Mouse (Mus musculus) forelimb bud, embryonic 11.5 days (tissue): ENCODE measurements around the gene Extl2.
A peak's percentile ranks its signal among the peaks of the same experiment; 100 is the strongest.

ENCODE experiments used
- DNase-seq: peaks from one replicate; pipeline ENCODE4 v3.0.0-alpha.2; 2012; ENCODE audit warnings: low read depth, low spot score

Extl2 gene

DNA sequence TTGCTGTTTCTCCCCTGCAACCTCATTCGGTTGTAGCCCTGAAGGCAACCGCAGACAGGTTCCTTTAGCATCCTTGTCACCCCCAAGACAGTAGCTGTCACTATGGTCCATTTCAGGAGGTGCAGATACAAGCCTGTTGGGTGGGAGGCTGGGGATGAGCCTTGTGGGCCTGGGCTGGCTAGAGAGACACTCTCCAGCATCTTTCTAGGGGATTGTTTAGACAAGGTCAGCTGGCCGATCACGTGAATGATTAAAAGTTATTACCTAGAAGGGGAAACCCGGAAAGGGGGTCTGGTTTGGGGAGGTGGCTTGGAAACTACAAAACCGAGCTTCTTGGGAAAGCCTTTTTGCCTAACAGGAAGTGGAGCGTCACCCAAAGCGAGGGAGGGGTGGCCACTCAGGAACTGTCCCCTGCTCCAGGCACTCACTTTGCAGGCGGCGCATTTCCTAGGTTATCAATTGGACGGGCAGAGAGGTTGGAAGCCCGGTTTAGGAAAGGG, 729 bp downstream of the Extl2 start:
- DNase-seq = peak; percentile 84

DNA sequence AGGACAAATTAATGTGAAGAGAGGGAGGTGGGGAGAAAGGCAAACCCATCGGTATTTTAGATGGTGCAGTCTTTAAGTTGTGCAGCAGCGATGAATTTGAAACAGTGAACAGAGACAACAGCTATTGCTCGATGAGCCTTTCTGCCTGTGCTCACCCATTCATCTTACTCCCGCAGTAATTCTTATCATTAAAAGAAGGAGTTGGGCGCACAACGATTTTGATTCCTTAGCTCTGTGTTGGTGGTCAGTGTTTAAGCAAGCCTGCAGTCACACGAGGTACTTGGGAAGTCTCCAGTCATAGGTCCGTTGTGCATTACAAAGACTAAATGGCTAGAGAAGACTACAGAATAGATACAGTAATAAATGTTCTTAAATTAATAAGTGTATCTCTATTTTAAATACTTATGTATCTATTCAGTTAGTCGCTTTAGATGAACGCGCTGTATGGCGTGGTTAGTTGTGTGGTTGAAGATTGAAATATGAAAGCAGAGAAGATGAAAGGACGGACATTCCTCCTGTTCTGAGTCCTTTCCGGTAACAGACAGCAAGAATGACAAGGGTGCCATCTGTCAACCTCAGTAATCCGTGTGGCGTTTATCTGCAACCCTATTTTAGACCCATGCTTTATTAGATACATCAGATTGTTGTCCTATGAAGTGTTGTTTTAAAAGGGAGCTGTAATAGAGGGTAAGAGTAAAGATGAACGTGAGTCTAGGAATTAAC, 2.5 kb downstream of the Extl2 start:
- DNase-seq = no peak

DNA sequence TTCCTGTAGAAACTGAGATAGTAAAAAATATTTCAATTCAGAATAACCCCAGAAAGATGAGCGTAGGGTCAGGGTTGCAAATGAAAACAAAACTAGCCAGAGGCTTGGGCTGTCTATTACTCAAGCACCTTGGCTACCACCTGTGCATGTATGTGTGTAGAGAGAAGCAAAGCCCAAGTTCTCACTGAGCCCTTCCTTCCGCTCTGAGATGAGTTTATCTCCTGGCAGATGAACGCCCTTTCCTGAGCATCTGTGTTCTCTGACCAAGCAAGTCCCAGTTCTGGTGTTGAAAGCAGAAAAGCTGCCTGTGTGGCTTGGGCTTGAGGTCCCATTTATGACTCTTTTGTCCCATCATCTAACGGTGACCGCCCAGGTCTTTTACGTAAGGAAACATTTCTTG, 7.6 kb downstream of the Extl2 start:
- no peak for DNase-seq

DNA sequence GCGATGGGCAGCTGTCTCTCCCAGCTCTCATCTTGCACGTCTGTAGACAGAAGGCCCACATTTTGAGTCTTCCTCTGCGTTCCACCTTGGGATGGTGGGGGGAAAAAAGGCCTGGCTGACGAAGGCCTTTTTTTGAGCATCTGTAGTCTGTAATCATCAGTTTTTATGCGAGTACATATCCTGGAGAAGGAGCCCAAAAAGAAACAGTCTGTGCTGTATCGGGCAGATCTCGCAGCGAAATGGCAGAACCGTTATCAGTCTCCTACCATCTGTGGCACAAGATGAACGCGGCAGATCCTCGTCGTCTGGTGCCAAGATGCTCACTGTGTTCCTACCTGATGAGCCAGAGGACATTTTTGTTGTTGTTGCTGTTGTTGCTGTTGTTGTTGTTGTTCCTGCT, 8.9 kb downstream of the Extl2 start:
- no peak for DNase-seq

DNA sequence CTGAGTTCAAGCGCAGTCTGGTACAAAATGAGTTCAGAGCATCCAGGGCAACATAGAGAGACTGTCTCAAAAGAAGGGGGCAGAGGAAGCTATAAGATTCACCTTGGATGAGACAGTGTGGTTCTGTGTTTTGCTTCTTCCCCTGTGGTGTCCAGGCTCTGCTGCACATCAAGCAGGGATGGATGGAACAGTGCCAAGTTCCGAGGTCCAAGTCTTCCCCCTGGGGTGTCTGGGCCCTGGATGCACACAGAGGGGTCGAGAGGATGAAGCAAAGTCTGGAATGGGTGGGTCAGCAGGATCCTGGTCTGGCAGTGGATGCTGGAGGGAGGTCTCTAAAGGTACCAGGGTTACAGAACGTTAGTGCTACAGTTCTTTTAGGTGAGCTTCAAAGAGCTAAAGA, 11.3 kb downstream of the Extl2 start:
- no peak for DNase-seq

DNA sequence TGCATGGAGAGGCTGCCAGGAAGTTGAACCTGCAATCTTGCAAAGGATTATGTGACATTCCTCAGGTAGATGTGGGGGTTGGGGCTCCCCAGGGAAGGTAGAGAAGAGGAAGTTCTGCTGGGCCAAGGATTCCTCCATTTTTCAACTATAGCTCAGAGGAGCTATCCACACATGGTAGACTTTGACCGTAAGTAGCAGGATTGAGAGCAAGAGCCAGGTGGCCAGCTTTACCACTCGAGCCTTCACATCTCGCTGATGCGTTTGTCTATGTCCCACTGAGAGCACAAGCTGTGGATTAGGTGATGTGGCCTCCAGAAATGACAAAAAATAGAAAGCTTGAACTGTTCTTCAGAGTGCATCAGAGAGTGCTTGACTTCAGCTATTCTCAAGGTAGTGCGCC, 11.9 kb downstream of the Extl2 start:
- no peak for DNase-seq

DNA sequence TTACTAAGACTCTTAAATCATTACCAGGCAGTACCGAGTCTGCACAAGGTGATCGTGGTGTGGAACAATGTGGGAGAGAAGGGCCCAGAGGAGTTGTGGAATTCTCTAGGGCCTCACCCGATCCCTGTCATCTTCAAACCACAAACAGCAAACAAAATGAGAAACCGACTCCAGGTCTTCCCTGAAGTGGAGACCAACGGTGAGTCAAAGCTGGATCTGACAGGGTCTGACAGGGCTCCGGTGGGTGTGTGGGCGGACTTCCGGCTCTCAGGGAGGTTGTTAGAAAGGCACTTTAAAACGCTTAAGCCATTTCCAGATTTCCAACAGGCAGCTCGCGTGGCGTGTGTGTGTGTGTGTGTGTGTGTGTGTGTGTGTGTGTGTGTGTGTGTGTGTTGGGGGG, 17.0 kb downstream of the Extl2 start:
- no peak for DNase-seq

DNA sequence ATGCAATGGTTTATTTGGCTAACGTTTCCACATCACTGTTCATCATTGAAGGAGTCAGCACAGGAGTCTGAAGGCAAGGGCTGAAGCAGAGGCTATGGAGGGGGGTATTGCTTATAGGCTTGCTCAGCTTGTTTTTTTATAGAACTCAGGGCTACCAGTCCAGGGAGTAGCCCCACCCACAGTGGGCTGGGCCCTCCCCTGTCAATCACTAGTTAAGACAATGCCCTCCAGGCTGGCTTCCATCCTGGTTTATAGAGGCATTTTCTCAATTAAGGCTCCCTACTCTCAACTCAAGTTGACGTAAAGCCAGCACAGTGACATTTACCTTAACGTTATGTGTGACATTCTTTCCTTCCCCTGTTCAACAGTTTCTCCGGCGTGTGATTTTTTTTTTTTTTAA, 17.4 kb downstream of the Extl2 start:
- peak; percentile 64 for DNase-seq

DNA sequence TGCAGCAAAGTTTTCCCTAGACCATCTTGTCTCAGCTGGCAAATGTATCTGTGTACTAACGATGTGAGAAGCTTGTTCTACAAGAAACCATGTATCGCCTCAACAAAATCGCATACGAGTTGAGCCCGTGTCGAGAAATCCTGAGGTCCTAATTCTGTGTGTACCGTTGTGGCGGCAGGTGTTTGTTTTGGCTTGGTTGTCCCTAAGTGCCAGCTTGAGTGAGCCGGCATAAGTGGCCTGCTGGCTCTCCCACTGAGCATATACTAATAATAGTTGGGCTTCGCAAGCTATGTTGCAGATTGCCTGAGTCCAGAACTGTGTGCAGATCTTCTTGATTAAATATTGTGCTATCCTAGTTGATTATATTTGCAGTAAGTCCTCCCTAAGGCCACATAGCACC, 18.4 kb downstream of the Extl2 start:
- DNase-seq = no peak

DNA sequence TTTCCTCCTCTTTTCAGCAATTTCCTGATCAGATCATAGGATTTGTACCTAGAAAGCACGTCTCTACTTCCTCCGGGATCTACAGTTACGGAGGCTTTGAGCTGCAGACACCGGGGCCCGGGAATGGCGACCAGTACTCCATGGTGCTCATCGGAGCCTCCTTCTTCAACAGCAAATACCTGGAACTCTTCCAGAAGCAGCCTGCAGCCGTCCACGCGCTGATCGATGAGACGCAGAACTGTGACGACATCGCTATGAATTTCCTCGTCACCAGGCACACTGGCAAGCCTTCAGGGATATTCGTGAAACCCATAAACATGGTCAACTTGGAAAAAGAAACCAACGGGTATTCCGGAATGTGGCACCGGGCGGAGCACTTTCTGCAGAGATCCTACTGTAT, 19.7 kb downstream of the Extl2 start:
- no peak for DNase-seq

DNA sequence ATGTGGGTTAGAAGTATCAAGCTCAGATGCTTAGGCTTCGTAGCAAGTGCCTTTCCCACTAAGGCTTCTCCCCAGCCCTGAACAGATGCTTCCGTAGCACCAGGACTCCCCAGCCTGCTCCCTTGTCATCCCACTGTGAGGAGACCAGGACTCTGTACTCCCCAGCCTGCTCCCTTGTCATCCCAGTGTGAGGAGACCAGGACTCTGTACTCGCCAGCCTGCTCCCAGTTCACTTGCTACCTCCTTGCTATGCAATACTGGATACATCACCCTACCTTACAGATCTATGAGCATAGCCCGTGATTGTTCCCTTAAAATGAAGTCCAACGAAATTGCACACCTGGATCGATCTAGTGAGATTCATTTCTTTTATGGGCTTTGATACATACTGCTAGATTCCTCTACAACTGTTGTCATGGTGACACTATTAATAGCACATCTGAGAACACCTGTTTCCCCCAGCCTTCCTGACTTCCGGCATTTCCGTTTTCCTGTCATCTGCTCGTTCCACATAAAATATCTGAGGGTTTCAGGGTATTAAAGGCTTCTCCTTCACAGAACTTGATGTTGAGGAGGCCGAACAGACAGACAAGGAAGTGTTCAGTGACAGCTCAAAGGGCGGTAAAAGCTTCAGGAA, 23.0 kb downstream of the Extl2 start:
- no peak for DNase-seq

DNA sequence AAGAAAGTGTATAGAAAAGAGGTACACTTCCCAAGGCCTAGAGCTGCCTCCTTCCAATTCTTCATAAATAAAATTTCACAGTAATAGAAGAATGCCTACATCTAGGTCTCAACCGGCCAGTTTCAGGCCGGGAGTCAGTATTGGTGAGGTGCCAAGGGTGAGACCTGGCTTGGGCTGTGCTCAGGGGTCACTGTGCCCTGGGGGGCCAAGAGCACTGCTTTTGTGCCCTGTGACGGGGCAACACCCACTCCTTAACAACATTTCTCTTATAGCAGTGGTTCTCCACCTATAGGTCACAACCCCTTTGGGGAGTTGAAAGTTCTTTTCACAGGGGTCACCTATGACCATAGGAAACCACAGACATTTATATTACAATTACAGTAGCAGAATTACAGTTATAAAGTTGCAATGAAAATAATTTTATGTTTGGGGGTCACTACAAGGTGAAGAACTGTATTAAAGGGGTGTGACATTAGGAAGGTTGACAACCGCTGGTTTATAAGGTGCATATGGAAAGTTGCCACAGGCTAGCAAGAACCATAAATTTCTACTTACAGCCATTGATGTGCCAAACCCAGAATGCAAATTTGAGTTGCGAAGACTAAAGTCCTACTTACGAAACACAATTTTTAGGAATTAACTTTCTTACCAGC, 26.1 kb downstream of the Extl2 start:
- no peak for DNase-seq

DNA sequence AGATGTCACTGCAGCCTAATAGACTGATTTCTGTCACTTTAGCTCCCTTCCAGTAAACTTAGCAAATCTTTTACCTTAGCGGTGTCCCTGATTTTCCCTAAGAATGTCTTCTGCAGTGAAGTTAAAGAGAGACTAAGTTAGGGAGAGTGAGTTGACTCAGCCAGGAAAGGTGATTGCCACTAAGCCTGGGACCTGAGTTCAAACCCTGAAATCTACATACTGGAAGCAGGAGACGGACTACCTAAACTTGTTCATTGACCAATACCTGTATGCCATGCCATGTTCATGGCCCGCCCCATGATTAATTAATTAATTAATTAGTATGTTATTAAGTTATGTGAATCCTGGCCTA, 26.6 kb downstream of the Extl2 start:
- peak; percentile 75 for DNase-seq

DNA sequence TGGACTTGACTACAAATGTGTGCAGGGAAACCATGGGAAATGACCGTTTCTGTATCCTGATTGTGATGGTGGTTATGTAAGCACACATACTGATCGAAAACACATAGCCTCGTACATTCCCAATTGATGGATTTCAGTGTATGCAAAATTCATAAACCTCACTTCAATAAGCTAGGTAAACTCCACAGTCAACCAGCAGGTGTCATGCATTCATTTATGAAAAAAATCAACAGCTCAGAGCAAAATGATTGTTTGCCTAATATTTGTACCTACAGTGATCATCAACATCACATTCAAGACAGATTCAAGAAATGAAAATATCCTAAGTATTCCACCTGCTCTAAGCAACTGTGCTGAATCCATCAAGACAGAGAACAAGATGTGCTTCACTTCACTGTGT, 33.5 kb downstream of the Extl2 start:
- no peak for DNase-seq

DNA sequence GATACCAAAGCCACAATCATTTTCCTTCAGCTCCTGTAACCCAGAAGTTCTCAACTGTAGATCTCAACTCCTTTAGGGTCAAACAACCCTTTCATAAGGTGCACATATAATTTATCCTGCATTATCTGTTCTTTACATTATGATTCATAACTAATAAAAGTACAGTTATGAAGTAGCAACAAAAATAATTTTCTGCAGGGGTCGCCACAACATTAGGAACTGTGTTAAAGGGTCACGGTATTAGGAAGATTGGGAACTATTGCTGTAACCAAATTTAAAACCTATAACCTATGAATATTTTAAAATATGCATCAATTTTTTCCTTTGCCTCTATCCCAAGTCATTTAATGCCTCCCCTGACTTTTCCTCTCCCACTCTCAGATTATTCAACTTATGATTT, 38.7 kb downstream of the Extl2 start:
- DNase-seq = no peak

DNA sequence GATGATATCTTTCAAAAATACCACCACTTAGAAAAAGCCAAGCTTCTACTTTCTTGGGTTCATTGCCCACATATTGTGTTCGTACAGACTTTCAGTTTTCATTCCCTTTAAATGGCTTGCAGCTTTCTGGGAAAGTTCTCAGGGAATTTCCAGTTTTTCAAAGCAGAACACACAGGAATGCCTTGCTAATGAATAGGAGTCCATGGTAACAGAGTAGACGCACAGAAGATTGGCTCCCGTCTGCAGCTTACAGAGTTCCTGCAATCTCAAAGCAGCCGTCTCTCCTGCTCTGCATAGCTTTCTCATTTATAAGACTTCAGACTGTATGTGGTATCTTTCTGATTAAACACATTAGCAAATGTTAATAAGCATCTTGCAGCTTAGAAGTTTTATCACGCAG, 39.8 kb downstream of the Extl2 start:
- DNase-seq = no peak

DNA sequence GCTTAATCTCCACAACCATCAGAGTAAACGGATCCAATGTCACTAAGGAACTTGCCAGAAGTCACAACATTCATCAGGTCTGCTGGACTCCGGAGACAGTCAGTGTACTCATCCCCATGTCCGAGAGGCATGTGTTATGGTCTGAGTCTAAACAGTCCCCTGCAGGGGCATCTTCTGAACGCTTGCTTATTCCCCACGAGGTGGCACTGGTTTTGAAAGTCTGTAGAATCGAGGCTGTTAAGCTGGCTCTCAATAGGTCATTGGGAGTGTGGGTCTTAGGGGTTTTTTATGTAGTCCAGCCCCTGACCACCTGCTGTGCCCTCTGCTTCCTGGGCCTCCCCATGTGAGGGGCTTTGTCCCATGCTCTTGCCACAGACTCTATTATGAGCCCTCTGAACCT, 49.8 kb downstream of the Extl2 start:
- DNase-seq = no peak

DNA sequence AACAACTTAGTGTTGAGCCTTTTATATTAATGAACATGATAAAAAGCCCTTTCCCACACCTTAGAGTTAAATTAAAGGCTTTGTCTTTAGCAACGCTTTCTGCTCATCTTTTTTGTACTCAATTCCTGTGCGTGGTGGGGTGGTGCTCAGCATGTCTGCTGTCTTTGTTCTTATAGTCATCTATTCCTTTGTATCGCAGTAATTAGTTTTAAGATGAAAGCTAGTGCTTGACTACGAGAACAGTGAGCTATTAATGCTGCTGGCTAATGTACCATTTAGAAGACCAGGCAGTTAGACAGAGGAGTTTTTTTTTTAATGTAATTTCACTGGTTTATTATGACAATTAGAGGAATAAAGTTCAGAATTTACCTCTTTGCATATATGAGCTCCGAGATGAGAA, 53.1 kb downstream of the Extl2 start:
- DNase-seq = no peak

DNA sequence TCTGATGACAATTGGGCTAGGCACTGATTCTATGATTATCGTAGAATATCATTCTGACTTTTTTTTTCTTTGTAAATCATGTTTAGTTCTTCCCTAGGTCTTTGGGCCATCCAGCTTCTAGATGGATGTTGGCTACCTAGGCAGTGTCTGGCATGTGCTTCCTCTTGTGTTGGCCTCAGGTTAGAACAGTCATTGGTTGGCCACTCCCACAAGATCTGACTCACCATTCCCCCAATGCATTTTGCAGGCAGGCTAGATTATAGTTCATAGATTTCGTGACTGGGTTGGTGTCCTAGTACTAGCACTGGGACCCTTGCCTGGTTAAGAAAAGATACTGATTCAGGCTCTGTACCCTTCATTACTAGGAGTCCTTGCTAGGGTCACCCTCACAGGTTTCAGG, 54.9 kb downstream of the Extl2 start:
- no peak for DNase-seq

DNA sequence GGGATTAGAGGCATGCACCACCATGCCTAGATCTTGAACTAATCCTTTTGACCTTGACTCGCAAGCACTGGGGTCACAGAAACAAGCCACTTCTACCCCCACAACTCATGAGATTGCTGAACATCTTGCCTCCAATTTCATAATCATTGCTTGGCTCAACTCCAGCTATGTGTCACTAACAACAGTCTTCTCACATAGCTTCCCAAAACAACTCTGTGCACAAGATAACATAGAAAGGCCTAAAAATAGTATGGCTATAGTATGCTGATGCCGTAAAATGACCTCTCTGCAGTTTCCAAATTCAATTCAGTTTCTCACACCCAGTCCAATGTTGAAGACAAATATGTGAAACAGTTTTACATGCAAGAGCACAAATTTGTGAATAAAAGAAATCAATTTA, 65.3 kb downstream of the Extl2 start:
- no peak for DNase-seq

DNA sequence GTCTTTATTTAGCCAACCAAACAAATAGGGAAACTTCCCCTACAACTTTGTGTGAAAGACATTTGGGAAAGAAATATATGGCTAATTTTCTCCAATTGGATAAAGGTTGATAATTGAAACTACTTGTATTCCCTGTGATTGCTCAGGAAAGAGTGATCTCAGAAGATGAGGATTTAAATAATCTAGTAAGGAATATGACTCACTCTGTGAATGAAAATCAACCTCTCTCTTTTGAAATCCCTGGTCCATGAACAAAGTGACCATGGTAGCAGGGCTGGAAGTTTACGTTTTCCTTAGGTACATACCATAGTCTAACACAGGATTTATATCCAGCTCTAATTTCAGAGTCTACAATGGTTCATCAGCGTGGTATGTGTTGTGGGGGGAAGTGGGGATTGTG, 69.5 kb downstream of the Extl2 start:
- DNase-seq = no peak

DNA sequence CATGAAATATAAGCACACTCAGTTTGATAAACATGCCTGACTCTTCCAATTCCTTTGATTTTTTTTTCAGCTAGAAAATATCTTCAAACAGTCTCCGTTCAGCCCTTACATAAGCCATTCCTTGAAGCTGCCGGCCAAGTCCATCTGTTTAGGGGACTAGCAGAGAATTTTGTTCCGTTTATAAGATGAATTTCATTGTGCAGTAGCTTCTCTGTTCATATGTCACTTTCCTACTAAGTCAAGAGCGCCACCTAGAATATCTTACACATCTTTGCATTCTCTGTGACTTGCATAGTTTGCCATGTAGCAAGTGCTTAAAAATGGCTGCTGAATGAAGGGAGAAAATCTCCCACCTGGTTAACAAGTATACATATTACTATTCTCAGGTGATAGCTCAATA, 71.2 kb downstream of the Extl2 start:
- no peak for DNase-seq
